Mouse (Mus musculus) effector memory CD4-positive, alpha-beta T cell, adult 7 months (primary cell): ENCODE results near the gene Olfr480. TPM values are rescaled to one million over a fixed set of nuclear protein-coding genes. Genes with fewer than 3 reads are reported as not detected.

Experiments
- polyA plus RNA-seq: library from polyadenylated mRNA; unstranded; fragments of 100-300 nt; shearing (Covaris generic); gene quantifications from one replicate; pipeline ENCODE4 v1.2.1, GENCODE M21; 2017

The Olfr480 gene
- not detected for polyA plus RNA-seq

GRCm38 (mm10) chr7:108067246-108067645 is at the start of gene Olfr480:
Olfr480 (minus strand) TSS chr7:108067346.

GRCm38 (mm10) chr7:108100549-108100948 is 33.4 kb upstream of the Olfr480 start, which contains the start of gene Olfr483:
Olfr483 (plus strand) TSS chr7:108100849.

GRCm38 (mm10) chr7:108097486-108097885 is 30.3 kb upstream of the Olfr480 start, which contains the start of gene Olfr482:
Olfr482 (minus strand) TSS chr7:108097586.

GRCm38 (mm10) chr7:108079555-108079954 is 12.4 kb upstream of the Olfr480 start, which contains the start of gene Olfr481:
Olfr481 (plus strand) TSS chr7:108079855.

GRCm38 (mm10) chr7:108050393-108050792 is 16.8 kb downstream of the Olfr480 start, which contains the start of gene Olfr479:
Olfr479 (plus strand) TSS chr7:108050693.

GRCm38 (mm10) chr7:108033889-108034288 is 33.3 kb downstream of the Olfr480 start, which contains the start of gene Olfr478:
Olfr478 (minus strand) TSS chr7:108033989.

Other genes starting within 250 kb of the Olfr480 start
- gene Olfr469, start 241.8 kb downstream of the Olfr480 start, polyA plus RNA-seq = not detected
- 0.45 TPM for gene Olfr470, start 219.9 kb downstream of the Olfr480 start, polyA plus RNA-seq
- gene Olfr472, start 169.4 kb downstream of the Olfr480 start, polyA plus RNA-seq = 0.40 TPM
- gene Olfr473, start 136.9 kb downstream of the Olfr480 start, polyA plus RNA-seq = not detected
- not detected for gene Olfr474, start 112.7 kb downstream of the Olfr480 start, polyA plus RNA-seq
- gene Olfr476, start 102.5 kb downstream of the Olfr480 start, polyA plus RNA-seq = not detected
- not detected for gene Olfr477, start 80.7 kb downstream of the Olfr480 start, polyA plus RNA-seq
- gene Olfr478, start 33.4 kb downstream of the Olfr480 start, polyA plus RNA-seq = not detected
- gene Olfr479, start 16.7 kb downstream of the Olfr480 start, polyA plus RNA-seq = not detected
- 0.07 TPM for gene Olfr481, start 12.5 kb upstream of the Olfr480 start, polyA plus RNA-seq
- gene Olfr482, start 30.2 kb upstream of the Olfr480 start, polyA plus RNA-seq = 0.33 TPM
- not detected for gene Olfr483, start 33.5 kb upstream of the Olfr480 start, polyA plus RNA-seq
- gene Olfr484, start 60.1 kb upstream of the Olfr480 start, polyA plus RNA-seq = not detected
- gene Olfr485, start 92.5 kb upstream of the Olfr480 start, polyA plus RNA-seq = 0.40 TPM
- gene Olfr486, start 105.4 kb upstream of the Olfr480 start, polyA plus RNA-seq = not detected
- gene Olfr487, start 147.3 kb upstream of the Olfr480 start, polyA plus RNA-seq = not detected
- gene Olfr488, start 191.0 kb upstream of the Olfr480 start, polyA plus RNA-seq = not detected
- gene Olfr490, start 221.6 kb upstream of the Olfr480 start, polyA plus RNA-seq = 0.40 TPM
- gene Olfr491, start 246.1 kb upstream of the Olfr480 start, polyA plus RNA-seq = not detected